Mouse (Mus musculus) heart, embryonic 10.5 days (tissue): Measurements from ENCODE around the gene Mctp2. TPM values are rescaled to one million over a fixed set of nuclear protein-coding genes. Genes with fewer than 3 reads are reported as not detected.

Experiments
- DNase-seq: peaks from one replicate; pipeline ENCODE4 v3.0.0-alpha.2; 2017; ENCODE audit warnings: low spot score
- H3K27ac ChIP-seq: fragments of 300-500 bp; sonication (generic); 2 replicates; pipeline ENCODE4 v1.5.1; 2016; ENCODE audit warnings: mild to moderate bottlenecking
- H3K27me3 ChIP-seq: fragments of 300-500 bp; sonication (generic); 2 replicates; pipeline ENCODE4 v1.6.1; 2016; ENCODE audit warnings: mild to moderate bottlenecking; ENCODE audit not compliant: poor library complexity, insufficient read depth, severe bottlenecking
- H3K36me3 ChIP-seq: fragments of 300-500 bp; sonication (generic); 2 replicates; pipeline ENCODE4 v1.6.1; 2016; ENCODE audit warnings: mild to moderate bottlenecking, moderate library complexity
- H3K4me1 ChIP-seq: fragments of 300-500 bp; sonication (generic); 2 replicates; pipeline ENCODE4 v1.6.1; 2016; ENCODE audit warnings: mild to moderate bottlenecking
- H3K4me3 ChIP-seq: fragments of 300-500 bp; sonication (generic); 2 replicates; pipeline ENCODE4 v1.5.1; 2016; ENCODE audit warnings: mild to moderate bottlenecking, moderate library complexity
- H3K9me3 ChIP-seq: fragments of 300-500 bp; sonication (generic); 2 replicates; pipeline ENCODE4 v1.6.1; 2016; ENCODE audit warnings: mild to moderate bottlenecking, moderate library complexity
- WGBS: fragments of 180-500 bp; shearing (Covaris S2); methylation state at CpG from one replicate; pipeline ENCODE4 v1.1.7; 2016; 5-methylcytosine and 5-hydroxymethylcytosine counted together
- polyA plus RNA-seq: library from polyadenylated mRNA; unstranded; fragments of >200 nt; fragmentation: Nextera tagmentation; extraction: Ambion mirVana; gene quantifications from 2 replicates; pipeline ENCODE4 v1.2.1, GENCODE M21; 2016

Mctp2 gene
- polyA plus RNA-seq, 1 experiment from 2014 or later = 0.36 TPM

GRCm38 (mm10) chr7:72096433-72096832 is 210.0 kb downstream of the Mctp2 start:
- no peak overlapping the region for H3K27ac ChIP-seq
- WGBS = 79% methylated on average over 3 of the region's 3 CpGs
- no peaks in the 10 kb centered on the region for H3K9me3 ChIP-seq
- H3K36me3 ChIP-seq = no peaks in the 10 kb centered on the region
- no peaks in the 10 kb centered on the region for H3K27me3 ChIP-seq
- H3K4me1 ChIP-seq = no peaks in the 10 kb centered on the region
- H3K4me3 ChIP-seq = no peak overlapping the region
- no peak for DNase-seq

- DNase-seq = no peak
- Histone ChIP-seq H3K4me3 (no peak overlapping the region), H3K36me3 (no peaks in the 10 kb centered on the region), H3K4me1 (no peaks in the 10 kb centered on the region), H3K9me3 (no peaks in the 10 kb centered on the region), H3K27ac (no peak overlapping the region), H3K27me3 (no peaks in the 10 kb centered on the region)
- 78% methylated on average over 3 of the region's 3 CpGs for WGBS
Measured at GRCm38 (mm10) chr7:72089463-72090175, 216.8 kb downstream of the Mctp2 start.

- H3K4me3 ChIP-seq = no peak overlapping the region
- no peaks in the 10 kb centered on the region for H3K36me3 ChIP-seq
- H3K27ac ChIP-seq = no peak overlapping the region
- no peak for DNase-seq
- H3K9me3 ChIP-seq = no peaks in the 10 kb centered on the region
- H3K27me3 ChIP-seq = no peaks in the 10 kb centered on the region
- WGBS = 18% methylated on average over 1 of the region's 1 CpGs
- no peaks in the 10 kb centered on the region for H3K4me1 ChIP-seq
Measured at GRCm38 (mm10) chr7:72080705-72081104, 225.7 kb downstream of the Mctp2 start.

GRCm38 (mm10) chr7:72078896-72079295 is 227.5 kb downstream of the Mctp2 start:
- H3K36me3 ChIP-seq = no peaks in the 10 kb centered on the region
- no peaks in the 10 kb centered on the region for H3K9me3 ChIP-seq
- no peaks in the 10 kb centered on the region for H3K4me1 ChIP-seq
- DNase-seq = no peak
- 66% methylated on average over 5 of the region's 5 CpGs for WGBS
- H3K27me3 ChIP-seq = no peaks in the 10 kb centered on the region
- H3K27ac ChIP-seq = no peak overlapping the region
- H3K4me3 ChIP-seq = no peak overlapping the region

GRCm38 (mm10) chr7:72071418-72072184 is 234.8 kb downstream of the Mctp2 start:
- H3K9me3 ChIP-seq = no peaks in the 10 kb centered on the region
- H3K4me3 ChIP-seq = no peak overlapping the region
- H3K27ac ChIP-seq = no peak overlapping the region
- no peaks in the 10 kb centered on the region for H3K27me3 ChIP-seq
- no peaks in the 10 kb centered on the region for H3K4me1 ChIP-seq
- no peaks in the 10 kb centered on the region for H3K36me3 ChIP-seq
- DNase-seq = no peak
- WGBS = 86% methylated on average over 13 of the region's 13 CpGs

GRCm38 (mm10) chr7:72068454-72068853 is 238.0 kb downstream of the Mctp2 start:
- no peak for DNase-seq
- Histone ChIP-seq H3K27me3 (no peaks in the 10 kb centered on the region), H3K4me1 (no peaks in the 10 kb centered on the region), H3K36me3 (no peaks in the 10 kb centered on the region), H3K4me3 (no peak overlapping the region), H3K27ac (no peak overlapping the region), H3K9me3 (no peaks in the 10 kb centered on the region)
- 64% methylated on average over 2 of the region's 2 CpGs for WGBS

- Histone ChIP-seq H3K4me1 (no peaks in the 10 kb centered on the region), H3K9me3 (no peaks in the 10 kb centered on the region), H3K4me3 (no peak overlapping the region), H3K27ac (no peak overlapping the region), H3K36me3 (no peaks in the 10 kb centered on the region), H3K27me3 (no peaks in the 10 kb centered on the region)
- DNase-seq = no peak
- 84% methylated on average over 2 of the region's 2 CpGs for WGBS
Measured at GRCm38 (mm10) chr7:72066352-72066751, 240.1 kb downstream of the Mctp2 start.

GRCm38 (mm10) chr7:72051759-72052158 is 254.6 kb downstream of the Mctp2 start:
- H3K36me3 ChIP-seq = no peaks in the 10 kb centered on the region
- WGBS = 67% methylated on average over 2 of the region's 2 CpGs
- no peaks in the 10 kb centered on the region for H3K4me1 ChIP-seq
- H3K27ac ChIP-seq = no peak overlapping the region
- no peak overlapping the region for H3K4me3 ChIP-seq
- no peaks in the 10 kb centered on the region for H3K27me3 ChIP-seq
- DNase-seq = no peak
- no peaks in the 10 kb centered on the region for H3K9me3 ChIP-seq

GRCm38 (mm10) chr7:72047588-72048585 is 258.5 kb downstream of the Mctp2 start:
- Histone ChIP-seq H3K27ac (no peak overlapping the region), H3K27me3 (no peaks in the 10 kb centered on the region)

More at GRCm38 (mm10) chr7:72047588-72048585, 258.5 kb downstream of the Mctp2 start:
- Histone ChIP-seq H3K9me3 (no peaks in the 10 kb centered on the region), H3K36me3 (no peaks in the 10 kb centered on the region), H3K4me1 (no peaks in the 10 kb centered on the region), H3K4me3 (no peak overlapping the region)
- WGBS = 70% methylated on average over 20 of the region's 20 CpGs
- no peak for DNase-seq
